In genomic region chr8:116944385-116944696, GRCm38 (mm10) we compare ENCODE assay signal across 8 mouse cellular contexts. TPM values are rescaled to one million over a fixed set of nuclear protein-coding genes. Genes with fewer than 3 reads are reported as not detected.
DNase-seq lines count a peak whose midpoint lies in the region; ATAC-seq lines count a peak whose summit lies in the region.

No protein-coding gene starts in this region.

- DNase-seq in lung, adult 18-20 months, result no peak
- no peak for DNase-seq in forebrain, embryonic 11.5 days (ENCODE audit: low spot score)
- DNase-seq in splenic B cell, adult 2 months (ENCODE audit: low read depth, low spot score), result peak; percentile 26
- no peak for DNase-seq in cerebellum, postnatal 36 days
- DNase-seq in left cerebral cortex, postnatal 36 days (ENCODE audit: low spot score in 2 of 2), result no peak

- no peak for ATAC-seq in lung, embryonic 16.5 days (ENCODE audit: low read depth)
- ATAC-seq in forebrain, embryonic 11.5 days (replicated peaks; ENCODE audit: low FRiP score), result no peak
- ATAC-seq in limb, embryonic 15.5 days (ENCODE audit: insufficient number of reproducible peaks, low FRiP score, low TSS enrichment, low read depth), result no peak
- ATAC-seq in cerebellum, adult (ENCODE audit: insufficient number of reproducible peaks, low FRiP score, low TSS enrichment), result no peak

- peak overlapping the region; percentile 85 for H3K9ac ChIP-seq in lung, embryonic 16.5 days (ENCODE audit: low read length)
- H3K9ac ChIP-seq in forebrain, embryonic 11.5 days (ENCODE audit: low read length), result peak overlapping the region; percentile 85
- H3K9ac ChIP-seq in limb, embryonic 15.5 days, result 0 out of 2 replicates have a peak overlapping the region, but pooled peaks have one; percentile 89

- no peaks in the 10 kb centered on the region for H3K27me3 ChIP-seq in lung, embryonic 16.5 days (ENCODE audit: control insufficient read depth, insufficient read depth, low read depth, low read length)
- H3K27me3 ChIP-seq in forebrain, embryonic 11.5 days (ENCODE audit: control insufficient read depth, insufficient read depth, low read length), result no peaks in the 10 kb centered on the region
- H3K27me3 ChIP-seq in limb, embryonic 15.5 days, result no peaks in the 10 kb centered on the region
- H3K27me3 ChIP-seq in splenic B cell, adult 2 months (ENCODE audit: control insufficient read depth, insufficient read depth, low read length, poor library complexity, severe bottlenecking), result no peaks in the 10 kb centered on the region

- H3K4me1 ChIP-seq in lung, embryonic 16.5 days (replicated peaks; ENCODE audit: control insufficient read depth, insufficient read depth, low read length), result peaks cover 31% of the 10 kb centered on the region
- peaks cover 9% of the 10 kb centered on the region for H3K4me1 ChIP-seq in forebrain, embryonic 11.5 days (replicated peaks; ENCODE audit: control insufficient read depth, insufficient read depth, low read length)
- peaks cover 16% of the 10 kb centered on the region for H3K4me1 ChIP-seq in limb, embryonic 15.5 days

- intact Hi-C loops in left cerebral cortex, postnatal 36 days (cut with DNase I), result loop anchor here (5.0 kb wide), 1 partner anchor 533 kb away; no protein-coding TSS in a partner anchor

- H3K9me3 ChIP-seq in lung, embryonic 16.5 days (ENCODE audit: control insufficient read depth, low read length), result no peaks in the 10 kb centered on the region
- no peaks in the 10 kb centered on the region for H3K9me3 ChIP-seq in forebrain, embryonic 11.5 days (ENCODE audit: control insufficient read depth, low read length)
- no peaks in the 10 kb centered on the region for H3K9me3 ChIP-seq in limb, embryonic 15.5 days

- peak overlapping the region; percentile 80 for H3K4me3 ChIP-seq in lung, embryonic 16.5 days (ENCODE audit: low read length)
- peak overlapping the region; percentile 94 for H3K4me3 ChIP-seq in forebrain, embryonic 11.5 days (ENCODE audit: low read depth, low read length)
- H3K4me3 ChIP-seq in limb, embryonic 15.5 days, result peak overlapping the region; percentile 95

- no peak overlapping the region for H3K27ac ChIP-seq in lung, embryonic 16.5 days (ENCODE audit: low read length)
- no peak overlapping the region for H3K27ac ChIP-seq in forebrain, embryonic 11.5 days (ENCODE audit: low read depth, low read length)
- H3K27ac ChIP-seq in limb, embryonic 15.5 days, result no peak overlapping the region

- WGBS in lung, embryonic 16.5 days, result 12% methylated on average over 4 of the region's 4 CpGs
- 21% methylated on average over 4 of the region's 4 CpGs for WGBS in forebrain, embryonic 11.5 days
- 8% methylated on average over 4 of the region's 4 CpGs for WGBS in limb, embryonic 15.5 days

- no peaks in the 10 kb centered on the region for H3K36me3 ChIP-seq in lung, embryonic 16.5 days (ENCODE audit: control insufficient read depth, insufficient read depth, low read length)
- H3K36me3 ChIP-seq in forebrain, embryonic 11.5 days (ENCODE audit: control insufficient read depth, insufficient read depth, low read length), result no peaks in the 10 kb centered on the region
- H3K36me3 ChIP-seq in limb, embryonic 15.5 days, result peaks cover 6% of the 10 kb centered on the region
- H3K36me3 ChIP-seq in splenic B cell, adult 2 months (ENCODE audit: control insufficient read depth, insufficient read depth, low read length, poor library complexity, severe bottlenecking), result no peaks in the 10 kb centered on the region

- peak overlapping the region; percentile 93 for H3K4me2 ChIP-seq in lung, embryonic 16.5 days (ENCODE audit: low read depth, low read length)
- H3K4me2 ChIP-seq in forebrain, embryonic 11.5 days (ENCODE audit: low read depth, low read length, severe bottlenecking), result peak overlapping the region; percentile 97
- H3K4me2 ChIP-seq in limb, embryonic 15.5 days, result peak overlapping the region; percentile 86

RNA-seq across cellular contexts. Expression of gene Atmin, which starts 1.1 kb away (rescaled TPM):
- polyA plus RNA-seq in lung, embryonic 16.5 days (2015; fragmentation: Nextera tagmentation; extraction: Ambion mirVana), result 13.4 and 14.4 TPM in 2 replicates
- polyA plus RNA-seq in forebrain, embryonic 11.5 days (2014; fragmentation: Nextera tagmentation; extraction: Ambion mirVana), result 18.6 and 19.8 TPM in 2 replicates
- polyA plus RNA-seq in limb, embryonic 15.5 days (2015; fragmentation: Nextera tagmentation; extraction: Ambion mirVana), result 9.3 and 9.9 TPM in 2 replicates
- total RNA-seq in left cerebral cortex, postnatal 36 days (2021), result 10 to 100 TPM; 63.3 to 66.0 TPM

RNA-seq across cellular contexts. Expression of gene Cenpn, which starts 22.8 kb away (rescaled TPM):
- polyA plus RNA-seq in lung, embryonic 16.5 days (2015; fragmentation: Nextera tagmentation; extraction: Ambion mirVana), result 44.7 and 44.8 TPM in 2 replicates
- 58.3 and 59.5 TPM in 2 replicates for polyA plus RNA-seq in forebrain, embryonic 11.5 days (2014; fragmentation: Nextera tagmentation; extraction: Ambion mirVana)
- polyA plus RNA-seq in limb, embryonic 15.5 days (2015; fragmentation: Nextera tagmentation; extraction: Ambion mirVana), result 29.8 and 30.1 TPM in 2 replicates
- 1 to 10 TPM; 1.1 to 1.5 TPM for total RNA-seq in left cerebral cortex, postnatal 36 days (2021)

RNA-seq across cellular contexts. Expression of gene Cmc2, which starts 23.1 kb away (rescaled TPM):
- polyA plus RNA-seq in lung, embryonic 16.5 days (2015; fragmentation: Nextera tagmentation; extraction: Ambion mirVana), result 92.3 and 92.9 TPM in 2 replicates
- 71.4 and 83.9 TPM in 2 replicates for polyA plus RNA-seq in forebrain, embryonic 11.5 days (2014; fragmentation: Nextera tagmentation; extraction: Ambion mirVana)
- 65.3 and 70.7 TPM in 2 replicates for polyA plus RNA-seq in limb, embryonic 15.5 days (2015; fragmentation: Nextera tagmentation; extraction: Ambion mirVana)
- total RNA-seq in left cerebral cortex, postnatal 36 days (2021), result 10 to 100 TPM; 19.6 to 20.8 TPM

RNA-seq across cellular contexts. Expression of gene 1700030J22Rik, which starts 34.4 kb away (rescaled TPM):
- 3.4 TPM in 2 replicates for polyA plus RNA-seq in lung, embryonic 16.5 days (2015; fragmentation: Nextera tagmentation; extraction: Ambion mirVana)
- polyA plus RNA-seq in forebrain, embryonic 11.5 days (2014; fragmentation: Nextera tagmentation; extraction: Ambion mirVana), result 2.8 and 4.4 TPM in 2 replicates
- polyA plus RNA-seq in limb, embryonic 15.5 days (2015; fragmentation: Nextera tagmentation; extraction: Ambion mirVana), result 1.7 and 2.1 TPM in 2 replicates
- 10 to 100 TPM; 13.5 TPM for total RNA-seq in left cerebral cortex, postnatal 36 days (2021)

RNA-seq across cellular contexts. Expression of gene Gcsh, which starts 49.0 kb away (rescaled TPM):
- 92.2 and 95.9 TPM in 2 replicates for polyA plus RNA-seq in lung, embryonic 16.5 days (2015; fragmentation: Nextera tagmentation; extraction: Ambion mirVana)
- 159 and 166 TPM in 2 replicates for polyA plus RNA-seq in forebrain, embryonic 11.5 days (2014; fragmentation: Nextera tagmentation; extraction: Ambion mirVana)
- polyA plus RNA-seq in limb, embryonic 15.5 days (2015; fragmentation: Nextera tagmentation; extraction: Ambion mirVana), result 95.5 and 97.2 TPM in 2 replicates
- total RNA-seq in left cerebral cortex, postnatal 36 days (2021), result 10 to 100 TPM; 33.2 to 43.7 TPM
